Mouse (Mus musculus): Measurements from ENCODE around the gene Hcn3. TPM values are rescaled to one million over a fixed set of nuclear protein-coding genes. Genes with fewer than 3 reads are reported as not detected.
"Not testable (repeated sequence)": the region's sequence is repeated elsewhere in the genome, so short reads cannot be mapped to it uniquely, and the experiment has no call there.

The Hcn3 gene
- total RNA-seq, 1 experiment from 2014 or later = 0.47 TPM

- no peak; the same call in 1 of the 2 replicates for ATAC-seq (ENCODE audit: extremely low read depth, insufficient number of reproducible peaks, low FRiP score, poor library complexity, severe bottlenecking)
These were observed 23.3 kb upstream of the Hcn3 start, which contains the start of gene Fam189b for GRCm38 (mm10) chr3:89183058-89183958. Fam189b (plus strand) TSS chr3:89183143.

GRCm38 (mm10) chr3:89182531-89183057, 22.6 kb upstream of the Hcn3 start:
- ATAC-seq (ENCODE audit: extremely low read depth, insufficient number of reproducible peaks, low FRiP score, poor library complexity, severe bottlenecking) = no peak

DNA sequence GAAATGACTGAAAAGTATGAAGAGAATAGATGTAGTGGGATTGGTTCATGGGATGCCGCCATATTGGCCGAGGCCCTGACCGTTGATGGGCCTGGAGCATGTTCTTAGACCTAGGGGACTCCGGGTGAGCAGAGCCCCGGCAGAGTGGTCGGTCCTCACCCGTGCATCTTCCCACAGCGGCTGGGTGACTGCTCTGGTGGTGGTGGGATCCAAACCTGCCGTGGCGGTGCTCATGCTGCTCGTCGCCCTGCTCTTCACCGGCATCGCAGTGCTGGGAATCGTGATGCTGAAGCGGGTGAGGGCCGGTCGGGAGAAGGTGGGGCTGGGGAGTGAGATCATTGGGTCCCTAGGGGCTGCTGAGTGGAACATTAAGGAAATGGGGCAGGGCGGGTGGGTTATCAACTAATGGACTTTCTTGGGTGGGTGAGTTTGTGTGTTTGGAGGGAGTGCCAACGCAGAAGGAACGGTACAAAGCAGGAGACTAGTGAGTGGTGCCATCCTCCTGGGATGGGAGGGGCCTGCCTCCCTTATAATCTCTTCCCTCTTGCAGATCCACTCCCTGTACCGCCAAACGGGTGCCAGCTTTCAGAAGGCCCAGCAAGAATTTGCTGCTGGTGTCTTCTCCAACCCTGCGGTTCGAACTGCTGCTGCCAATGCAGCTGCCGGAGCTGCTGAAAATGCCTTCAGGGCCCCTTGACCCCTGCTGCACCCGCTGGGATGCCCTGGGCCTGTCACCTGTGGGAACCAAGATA, 21.9 kb upstream of the Hcn3 start:
- ATAC-seq (ENCODE audit: extremely low read depth, insufficient number of reproducible peaks, low FRiP score, poor library complexity, severe bottlenecking) = no peak

DNA sequence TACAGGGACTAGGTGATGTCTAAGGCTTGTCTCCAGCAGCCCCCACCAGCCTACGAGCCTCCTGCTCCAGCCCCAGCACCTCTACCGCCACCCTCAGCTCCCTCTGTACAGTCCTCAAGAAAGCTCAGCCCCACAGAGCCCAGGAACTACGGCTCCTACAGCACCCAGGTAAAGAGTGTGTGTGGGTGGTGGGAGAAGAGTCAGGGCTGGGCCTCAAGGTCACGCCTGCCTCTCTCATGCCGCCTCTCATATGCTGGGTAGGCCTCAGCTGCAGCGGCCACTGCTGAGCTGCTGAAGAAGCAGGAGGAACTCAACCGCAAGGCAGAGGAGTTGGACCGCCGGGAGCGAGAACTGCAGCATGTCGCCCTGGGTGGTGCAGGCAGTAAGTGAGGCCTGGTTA, 19.1 kb upstream of the Hcn3 start:
- ATAC-seq (ENCODE audit: extremely low read depth, insufficient number of reproducible peaks, low FRiP score, poor library complexity, severe bottlenecking) = no peak

GRCm38 (mm10) chr3:89178107-89178385, 18.1 kb upstream of the Hcn3 start:
- no peak for ATAC-seq (ENCODE audit: extremely low read depth, insufficient number of reproducible peaks, low FRiP score, poor library complexity, severe bottlenecking)

- ATAC-seq (ENCODE audit: extremely low read depth, insufficient number of reproducible peaks, low FRiP score, poor library complexity, severe bottlenecking) = peak; percentile 90
These were observed 17.5 kb upstream of the Hcn3 start, which contains the start of gene Scamp3 for GRCm38 (mm10) chr3:89177242-89178106. Scamp3 (plus strand) TSS chr3:89177473.

DNA sequence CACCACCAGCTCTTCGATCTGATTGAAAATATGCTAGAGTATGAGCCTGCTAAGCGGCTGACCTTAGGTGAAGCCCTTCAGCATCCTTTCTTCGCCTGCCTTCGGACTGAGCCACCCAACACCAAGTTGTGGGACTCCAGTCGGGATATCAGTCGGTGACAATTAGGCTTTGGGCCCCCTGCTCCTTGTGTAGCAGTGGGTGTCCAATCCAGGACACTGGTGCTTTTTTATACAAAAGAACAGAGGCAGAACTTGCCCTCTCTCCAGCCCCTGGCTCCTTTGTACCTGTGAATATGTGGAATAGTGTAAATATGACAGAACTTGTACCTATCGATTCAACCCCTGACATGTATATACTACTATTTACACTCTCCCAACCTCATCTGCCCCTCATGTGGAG, 16.4 kb upstream of the Hcn3 start:
- ATAC-seq (ENCODE audit: extremely low read depth, insufficient number of reproducible peaks, low FRiP score, poor library complexity, severe bottlenecking) = no peak

- no peak for ATAC-seq (ENCODE audit: extremely low read depth, insufficient number of reproducible peaks, low FRiP score, poor library complexity, severe bottlenecking)
These were observed 15.5 kb upstream of the Hcn3 start for GRCm38 (mm10) chr3:89175544-89175943.

GRCm38 (mm10) chr3:89174844-89175243, 14.8 kb upstream of the Hcn3 start:
- ATAC-seq (ENCODE audit: extremely low read depth, insufficient number of reproducible peaks, low FRiP score, poor library complexity, severe bottlenecking) = no peak

DNA sequence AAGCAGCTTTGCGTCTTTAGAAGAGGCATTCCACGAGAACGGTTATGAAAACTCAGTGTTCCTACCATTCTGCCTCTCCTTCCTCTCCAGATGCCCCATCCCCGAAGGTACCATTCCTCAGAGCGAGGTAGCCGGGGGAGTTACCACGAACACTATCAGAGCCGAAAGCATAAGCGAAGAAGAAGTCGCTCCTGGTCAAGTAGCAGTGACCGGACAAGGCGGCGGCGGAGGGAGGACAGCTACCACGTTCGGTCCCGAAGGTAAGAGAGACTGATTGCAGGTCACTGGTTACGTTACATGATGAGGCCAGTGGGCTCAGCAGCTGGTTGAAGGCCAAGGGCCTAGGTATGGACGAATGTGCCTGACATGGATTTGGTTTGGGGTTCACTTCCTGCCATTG, 6.9 kb upstream of the Hcn3 start:
- ATAC-seq (ENCODE audit: extremely low read depth, insufficient number of reproducible peaks, low FRiP score, poor library complexity, severe bottlenecking) = no peak

DNA sequence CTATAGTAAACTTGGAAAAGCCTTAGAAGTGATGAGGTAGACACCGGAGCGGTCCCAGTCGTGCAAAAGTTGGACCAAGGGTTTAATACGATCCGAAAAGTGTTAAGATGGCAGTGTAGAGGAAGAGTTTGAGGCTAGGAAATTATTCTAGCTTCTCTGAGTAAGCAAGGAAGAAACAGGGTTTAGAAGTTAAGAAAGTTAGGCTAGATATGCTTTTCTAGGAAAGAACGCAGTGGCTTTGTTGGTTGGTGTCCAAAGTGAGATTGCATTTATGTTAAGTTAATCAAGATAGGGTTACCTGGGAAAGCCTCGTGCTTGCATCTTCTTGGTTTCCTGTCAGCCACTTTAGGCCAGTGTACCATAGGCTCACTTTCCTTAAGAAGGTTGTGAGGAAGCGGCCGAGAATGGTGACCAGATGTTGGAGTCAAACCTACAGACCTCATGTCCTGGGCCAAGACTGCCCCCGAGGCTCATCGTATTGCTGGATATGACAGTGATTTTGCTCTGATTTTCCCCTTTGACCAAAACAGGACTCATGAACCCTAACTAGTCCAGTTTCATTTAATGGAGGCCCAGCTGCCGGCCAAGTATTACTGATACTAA, 5.4 kb upstream of the Hcn3 start:
- no peak for ATAC-seq (ENCODE audit: extremely low read depth, insufficient number of reproducible peaks, low FRiP score, poor library complexity, severe bottlenecking)

- ATAC-seq (ENCODE audit: extremely low read depth, insufficient number of reproducible peaks, low FRiP score, poor library complexity, severe bottlenecking) = peak; percentile 93
These were observed 4.7 kb upstream of the Hcn3 start, which contains the start of gene Clk2 for GRCm38 (mm10) chr3:89164506-89165267. Clk2 (plus strand) TSS chr3:89164795.

- ATAC-seq (ENCODE audit: extremely low read depth, insufficient number of reproducible peaks, low FRiP score, poor library complexity, severe bottlenecking) = no peak
These were observed 3.7 kb upstream of the Hcn3 start for GRCm38 (mm10) chr3:89163643-89164245.

- no peak for ATAC-seq (ENCODE audit: extremely low read depth, insufficient number of reproducible peaks, low FRiP score, poor library complexity, severe bottlenecking)
These were observed 3.1 kb upstream of the Hcn3 start for GRCm38 (mm10) chr3:89163123-89163522.

DNA sequence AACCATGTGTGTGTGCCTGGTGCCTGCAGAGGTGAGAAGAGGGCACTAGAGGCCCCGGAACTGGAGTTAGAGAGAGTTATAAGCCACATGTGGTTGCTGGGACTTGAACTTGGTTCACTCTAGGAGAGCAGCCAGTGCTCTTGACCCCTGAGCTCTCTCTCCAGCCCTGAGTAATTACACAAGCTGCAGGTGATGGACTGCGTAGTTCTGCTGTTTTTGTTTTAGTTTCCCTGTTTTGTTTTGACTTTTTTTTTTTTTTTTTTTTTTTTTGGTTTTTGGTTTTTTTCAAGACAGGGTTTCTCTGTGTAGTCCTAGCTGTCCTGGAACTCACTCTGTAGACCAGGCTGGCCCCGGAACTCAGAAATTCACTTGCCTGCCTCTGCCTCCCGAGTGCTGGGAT, 1.8 kb upstream of the Hcn3 start:
- no peak for ATAC-seq (ENCODE audit: extremely low read depth, insufficient number of reproducible peaks, low FRiP score, poor library complexity, severe bottlenecking)

DNA sequence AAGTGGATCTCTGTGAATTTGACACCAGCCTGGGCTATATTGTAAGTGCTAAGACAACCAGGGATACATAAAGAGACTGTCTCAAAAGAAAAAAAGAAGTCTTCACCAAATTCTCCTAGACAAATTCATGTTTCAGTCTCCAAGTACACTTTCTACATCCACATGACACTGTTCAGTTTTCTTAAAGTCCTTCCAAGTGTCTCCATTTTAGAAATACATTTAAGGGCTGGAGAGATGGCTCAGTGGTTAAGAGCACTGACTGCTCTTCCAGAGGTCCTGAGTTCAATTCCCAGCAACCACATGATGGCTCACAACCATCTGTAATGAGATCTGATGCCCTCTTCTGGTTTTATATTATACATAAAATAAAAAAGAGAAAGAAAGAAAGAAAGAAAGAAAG, 1.2 kb upstream of the Hcn3 start:
- ATAC-seq (ENCODE audit: extremely low read depth, insufficient number of reproducible peaks, low FRiP score, poor library complexity, severe bottlenecking) = not testable (repeated sequence)

DNA sequence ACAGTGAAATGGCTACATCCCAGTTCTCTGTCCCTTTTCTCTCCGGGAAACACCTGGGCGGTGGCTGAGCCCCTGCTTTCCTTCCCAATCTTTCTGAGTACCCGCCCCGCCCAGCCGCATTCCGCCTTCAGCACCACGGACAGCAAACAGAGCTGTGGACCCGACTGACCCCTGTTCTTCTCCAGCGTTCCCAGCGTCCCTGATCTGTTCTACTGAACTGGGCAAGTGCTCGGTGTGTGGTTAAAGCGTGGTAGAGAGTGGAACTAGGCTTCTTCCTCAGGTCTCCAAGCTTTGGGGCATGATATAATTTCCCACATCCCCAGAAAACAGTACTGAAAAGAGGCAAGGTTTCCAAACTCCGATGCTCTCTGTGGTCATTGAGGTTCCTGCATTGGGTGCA, 785 bp downstream of the Hcn3 start:
- no peak for ATAC-seq (ENCODE audit: extremely low read depth, insufficient number of reproducible peaks, low FRiP score, poor library complexity, severe bottlenecking)

- ATAC-seq (ENCODE audit: extremely low read depth, insufficient number of reproducible peaks, low FRiP score, poor library complexity, severe bottlenecking) = no peak
These were observed 1.3 kb downstream of the Hcn3 start for GRCm38 (mm10) chr3:89158651-89159050.
